Mouse (Mus musculus): ENCODE results near the gene Rbpms2.

DNA sequence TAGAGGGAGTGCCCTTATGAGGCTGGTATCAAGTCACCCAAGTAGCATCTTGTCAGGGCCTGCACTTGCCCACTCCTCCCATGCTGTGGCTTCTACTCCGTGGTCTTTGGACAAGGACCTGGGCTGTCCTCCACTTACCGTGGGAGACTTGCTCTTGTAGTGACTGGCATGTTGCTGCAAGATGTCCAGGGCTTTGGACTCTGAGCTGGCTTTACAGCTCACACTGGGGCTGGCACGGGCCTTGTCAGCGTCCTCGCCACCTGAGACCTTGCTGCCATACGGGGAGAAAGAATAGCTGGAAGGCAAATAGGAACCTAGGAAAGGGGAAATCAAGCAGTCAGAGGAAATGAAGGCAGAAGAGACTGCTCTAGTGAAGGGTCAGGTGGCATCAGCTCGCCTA lies 67.9 kb downstream of the Rbpms2 start:
- TF ChIP-seq CTCF (IDR thresholded peaks at IDR 0.05; ENCODE audit: low read depth), result no peak
- TF ChIP-seq EP300 (IDR thresholded peaks at IDR 0.05; ENCODE audit: low read depth), result no peak
